Mouse (Mus musculus) myocyte (in vitro differentiated cells): ENCODE results near the gene Gm5134.

Experiments
- MAX ChIP-seq: IDR thresholded peaks from one replicate; pipeline ENCODE4 v1.6.1; 2011; ENCODE audit warnings: low read depth, mild to moderate bottlenecking, control low read depth
- MYOD1 ChIP-seq, 3 experiments: IDR thresholded peaks; one replicate each; pipeline ENCODE4 v1.6.1; 2011; ENCODE audit warnings: control low read depth in 2 of 3, low read depth in 2 of 3, mild to moderate bottlenecking in 2 of 3, moderate library complexity in 1 of 3; ENCODE audit not compliant: insufficient read length in 2 of 3, control insufficient read depth in 1 of 3
- MYOG ChIP-seq, 3 experiments: IDR thresholded peaks; one replicate each; pipeline ENCODE4 v1.6.1; 2011; ENCODE audit warnings: control low read depth in 2 of 3, low read depth in 2 of 3, mild to moderate bottlenecking in 2 of 3; ENCODE audit not compliant: insufficient read length in 2 of 3, control insufficient read depth in 1 of 3, insufficient read depth in 1 of 3
- POLR2A ChIP-seq: IDR thresholded peaks from one replicate; pipeline ENCODE4 v1.6.1; 2011; ENCODE audit warnings: low read depth, mild to moderate bottlenecking, control low read depth, moderate library complexity; ENCODE audit not compliant: insufficient read length
- SRF ChIP-seq: IDR thresholded peaks from one replicate; pipeline ENCODE4 v1.6.1; 2011; ENCODE audit warnings: low read depth; ENCODE audit not compliant: control insufficient read depth, insufficient read length
- TCF12 ChIP-seq: IDR thresholded peaks from one replicate; pipeline ENCODE4 v1.6.1; 2011; ENCODE audit warnings: mild to moderate bottlenecking, control low read depth; ENCODE audit not compliant: poor library complexity, insufficient read depth, severe bottlenecking

DNA sequence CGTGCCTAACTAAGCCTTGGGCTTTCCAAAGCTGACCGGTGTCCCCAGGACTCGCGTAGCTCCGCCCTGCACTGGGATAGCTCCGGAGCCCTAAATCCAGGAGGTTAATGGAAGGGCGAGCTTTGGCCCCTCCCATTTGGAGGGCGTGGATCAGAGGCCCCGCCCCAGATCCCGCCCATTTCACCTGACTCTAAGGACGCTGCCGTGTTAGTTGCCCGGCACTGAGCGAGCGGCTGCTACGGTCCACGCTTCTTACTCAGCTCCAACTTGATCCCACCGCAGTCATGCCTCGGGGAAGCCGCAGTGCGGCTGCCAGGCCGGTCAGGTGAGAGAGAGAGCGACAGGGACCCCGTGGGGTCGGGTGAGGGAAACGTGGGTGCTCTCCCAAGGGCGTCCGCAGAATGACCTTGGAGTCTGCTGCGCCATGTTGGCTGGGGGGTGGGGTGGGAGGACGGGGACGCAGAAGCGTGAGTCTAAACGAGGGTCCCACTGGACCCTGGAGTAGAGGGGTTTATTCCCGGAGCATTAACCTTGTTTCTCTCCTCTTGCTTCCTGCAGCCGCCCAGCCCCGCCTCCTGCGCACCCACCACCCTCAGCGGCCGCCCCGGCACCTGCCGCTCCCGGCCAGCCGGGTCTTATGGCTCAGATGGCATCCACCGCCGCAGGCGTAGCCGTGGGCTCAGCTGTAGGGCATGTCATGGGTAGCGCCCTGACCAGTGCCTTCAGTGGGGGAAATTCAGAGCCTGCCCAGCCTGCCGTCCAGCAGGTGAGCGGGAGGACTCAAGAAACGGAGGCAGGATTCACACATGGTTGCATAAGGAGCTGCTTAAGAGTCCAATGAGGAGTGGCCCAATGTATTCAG, 18.4 kb upstream of the Gm5134 start, which contains the start of gene Mmp11:
- TF ChIP-seq MAX (no peak), SRF (no peak), POLR2A (peak; percentile 74), MYOD1 (IDR thresholded peaks at IDR 0.05; ENCODE audit: control insufficient read depth in 1 of 3, insufficient read length in 2 of 3, low read depth in 2 of 3) (peak in 1 of 3 experiments; percentile 53), MYOG (IDR thresholded peaks at IDR 0.05; ENCODE audit: control insufficient read depth in 1 of 3, insufficient read depth in 1 of 3, insufficient read length in 2 of 3, low read depth in 2 of 3) (peak in 2 of 3 experiments; percentile 49 to 72), TCF12 (no peak)
